Mouse (Mus musculus): Measurements from ENCODE around the gene Rhox10. TPM values are rescaled to one million over a fixed set of nuclear protein-coding genes. Genes with fewer than 3 reads are reported as not detected.
"Not testable (repeated sequence)": the region's sequence is repeated elsewhere in the genome, so short reads cannot be mapped to it uniquely, and the experiment has no call there.

Rhox10 gene
- polyA plus RNA-seq (2012; rRNA removed), result not detected in 2 replicates

DNA sequence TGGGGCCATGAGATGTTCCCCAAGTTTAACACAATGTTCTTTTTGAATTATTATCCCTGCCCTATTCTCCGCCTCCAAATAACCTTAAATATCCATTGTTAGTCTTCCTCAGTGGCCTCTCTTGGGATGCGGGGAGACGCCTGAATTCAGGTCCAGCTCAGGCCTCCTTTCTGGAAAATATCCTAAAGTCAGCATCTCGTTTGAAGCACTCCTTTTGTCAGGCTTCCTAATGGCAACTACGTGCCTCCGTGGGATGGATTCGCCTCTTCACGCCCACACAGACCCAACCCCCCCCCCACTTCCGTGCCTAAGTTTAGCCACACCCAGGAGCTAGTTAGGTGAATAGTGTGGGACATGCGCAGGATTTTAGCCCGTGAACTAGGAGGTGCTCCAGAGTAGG lies at the start of gene Rhox10:
Gene Rhox10 (plus strand): TSS at position 301 of the 400 bp plus-strand sequence.
- DNase-seq (ENCODE audit: low spot score), result no peak

DNA sequence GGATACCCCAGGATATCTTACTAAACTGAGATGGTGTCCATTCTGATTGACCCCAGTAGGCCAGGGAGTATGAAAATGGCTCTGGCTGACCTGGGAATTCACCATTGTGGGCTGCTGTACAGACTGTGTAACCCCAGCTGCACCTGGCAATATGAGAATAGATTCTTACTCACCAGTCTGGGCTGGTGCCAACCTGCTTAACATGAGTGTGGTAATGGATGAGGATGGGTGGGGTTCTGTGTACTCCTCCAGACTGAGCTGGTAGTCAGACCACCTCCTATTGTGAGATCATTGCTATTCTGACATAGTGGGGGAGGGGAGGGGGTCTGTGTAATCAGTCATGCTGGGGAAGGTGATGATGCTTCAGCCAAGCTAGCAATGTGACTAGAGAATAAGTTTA lies 47.7 kb upstream of the Rhox10 start, which contains the start of gene Btg1-ps1:
Gene Btg1-ps1 (minus strand): TSS at position 219 of the 400 bp plus-strand sequence.
- DNase-seq (ENCODE audit: low spot score), result not testable (repeated sequence)

DNA sequence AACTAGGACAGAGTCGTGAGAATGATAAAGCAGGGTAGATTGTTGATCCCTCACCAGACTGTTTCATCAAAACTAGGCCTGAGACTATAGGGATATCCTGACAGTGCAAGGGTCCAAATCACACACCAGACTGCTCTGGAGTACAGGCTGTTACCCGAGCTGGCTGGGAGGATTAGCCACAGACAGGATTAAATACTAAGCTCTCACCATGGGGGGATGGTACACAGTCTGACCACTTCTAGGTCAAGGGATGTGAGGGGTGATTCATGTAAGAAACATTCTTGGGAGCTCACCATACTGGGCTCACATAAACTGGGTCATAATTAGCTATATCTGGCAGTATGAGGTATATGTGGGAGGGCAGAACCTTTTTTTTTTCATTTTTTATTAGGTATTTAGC lies 32.4 kb upstream of the Rhox10 start:
- no peak for DNase-seq (ENCODE audit: low spot score)

- no peak for DNase-seq (ENCODE audit: low spot score)
Measured at GRCm38 (mm10) chrX:38039666-38040065, 26.6 kb upstream of the Rhox10 start.

GRCm38 (mm10) chrX:38043014-38043413 lies 23.3 kb upstream of the Rhox10 start, which contains the start of gene Btg1-ps2:
Gene Btg1-ps2 (minus strand): TSS chrX:38043114.
- DNase-seq (ENCODE audit: low spot score), result not testable (repeated sequence)

GRCm38 (mm10) chrX:38061544-38061943 lies 4.7 kb upstream of the Rhox10 start:
- DNase-seq (ENCODE audit: low spot score), result no peak

DNA sequence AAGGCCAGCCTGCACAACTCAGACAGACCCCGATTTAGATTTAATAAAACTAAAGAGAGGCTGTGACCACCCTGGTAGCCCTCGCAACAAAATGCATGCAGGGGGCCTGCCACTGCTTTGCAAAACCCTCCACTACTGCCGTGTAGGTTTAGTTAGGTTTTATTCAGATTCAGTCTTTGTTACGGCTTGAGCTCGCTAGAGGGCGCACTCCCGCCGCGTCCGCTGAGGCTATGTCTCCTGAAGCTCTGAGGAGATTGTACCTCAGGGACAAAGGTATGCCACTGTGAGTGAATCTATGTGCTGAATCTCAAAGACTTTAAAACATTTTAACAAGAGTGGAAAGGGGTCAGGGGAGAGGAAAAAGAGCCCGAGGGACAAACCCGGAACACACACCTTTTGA lies 18.0 kb downstream of the Rhox10 start:
- peak; percentile 25 for DNase-seq (ENCODE audit: low spot score)

GRCm38 (mm10) chrX:38085041-38085440 lies 18.8 kb downstream of the Rhox10 start, which contains the start of gene Rhox11:
Gene Rhox11 (minus strand): TSS chrX:38085141.
- no peak for DNase-seq (ENCODE audit: low spot score)

GRCm38 (mm10) chrX:38110807-38111206 lies 44.5 kb downstream of the Rhox10 start, which contains the start of gene Rhox12:
Gene Rhox12 (minus strand): TSS chrX:38110907.
- no peak for DNase-seq (ENCODE audit: low spot score)

- DNase-seq (ENCODE audit: low spot score), result no peak
Measured at GRCm38 (mm10) chrX:38120982-38121381, 54.7 kb downstream of the Rhox10 start, which contains the start of gene Rhox13. Gene Rhox13 (plus strand): TSS chrX:38121219.

Other genes with a start within 250 kb of the Rhox10 start
- 0.06 TPM in 1 of 2 replicates, not detected in the other for gene Rhox6, start 239.6 kb upstream of the Rhox10 start, polyA plus RNA-seq (2012; rRNA removed)
- gene Rhox7a, start 234.8 kb upstream of the Rhox10 start, polyA plus RNA-seq (2012; rRNA removed), result 0.19 and 0.67 TPM in 2 replicates
- 0.09 TPM in 1 of 2 replicates, not detected in the other for gene Rhox8, start 187.5 kb upstream of the Rhox10 start, polyA plus RNA-seq (2012; rRNA removed)
- gene Rhox7b, start 169.2 kb upstream of the Rhox10 start, polyA plus RNA-seq (2012; rRNA removed), result 0.06 and 0.10 TPM in 2 replicates
- not detected in 2 replicates for gene Rhox9, start 164.7 kb upstream of the Rhox10 start, polyA plus RNA-seq (2012; rRNA removed)
- gene Btg1-ps1, start 47.7 kb upstream of the Rhox10 start, polyA plus RNA-seq (2012; rRNA removed), result not detected in 2 replicates
- not detected in 2 replicates for gene Btg1-ps2, start 23.4 kb upstream of the Rhox10 start, polyA plus RNA-seq (2012; rRNA removed)
- gene Rhox11, start 18.7 kb downstream of the Rhox10 start, polyA plus RNA-seq (2012; rRNA removed), result not detected in 2 replicates
- not detected in 2 replicates for gene Rhox12, start 44.4 kb downstream of the Rhox10 start, polyA plus RNA-seq (2012; rRNA removed)
- not detected in 2 replicates for gene Rhox13, start 54.7 kb downstream of the Rhox10 start, polyA plus RNA-seq (2012; rRNA removed)
- gene Zbtb33, start 123.3 kb downstream of the Rhox10 start, polyA plus RNA-seq (2012; rRNA removed), result 8.6 and 8.9 TPM in 2 replicates
- 5.6 and 6.0 TPM in 2 replicates for gene Tmem255a, start 186.0 kb downstream of the Rhox10 start, polyA plus RNA-seq (2012; rRNA removed)
- gene Atp1b4, start 249.7 kb downstream of the Rhox10 start, polyA plus RNA-seq (2012; rRNA removed), result not detected in 2 replicates